Mouse (Mus musculus) forebrain, embryonic 13.5 days (tissue): ENCODE measurements around the gene Capzb. TPM values are rescaled to one million over a fixed set of nuclear protein-coding genes. Genes with fewer than 3 reads are reported as not detected.

Experiments used
- ATAC-seq: fragments of 200-750 bp; cut with Nextera tagmentation; 2 replicates; pipeline ENCODE4 v1.8.0; 2017
- H3K27ac ChIP-seq: fragments of 300-500 bp; sonication (generic); 2 replicates; pipeline ENCODE4 v1.5.1; 2015; ENCODE audit warnings: inconsistent platforms, mild to moderate bottlenecking, moderate library complexity
- H3K27me3 ChIP-seq: fragments of 300-500 bp; sonication (generic); 2 replicates; pipeline ENCODE4 v1.6.1; 2015; ENCODE audit warnings: mild to moderate bottlenecking, inconsistent platforms
- H3K36me3 ChIP-seq: fragments of 300-500 bp; sonication (generic); 2 replicates; pipeline ENCODE4 v1.6.1; 2015; ENCODE audit warnings: mild to moderate bottlenecking, inconsistent platforms; ENCODE audit not compliant: poor library complexity, severe bottlenecking
- H3K4me1 ChIP-seq: fragments of 300-500 bp; sonication (generic); 2 replicates; pipeline ENCODE4 v1.6.1; 2015; ENCODE audit warnings: inconsistent platforms
- H3K4me2 ChIP-seq: fragments of 300-500 bp; sonication (generic); 2 replicates; pipeline ENCODE4 v1.6.1; 2015; ENCODE audit warnings: inconsistent platforms, mild to moderate bottlenecking, moderate library complexity
- H3K4me3 ChIP-seq: fragments of 300-500 bp; sonication (generic); 2 replicates; pipeline ENCODE4 v1.5.1; 2015; ENCODE audit warnings: mild to moderate bottlenecking, inconsistent platforms
- H3K9ac ChIP-seq: fragments of 300-500 bp; sonication (generic); 2 replicates; pipeline ENCODE4 v1.6.1; 2015; ENCODE audit warnings: mild to moderate bottlenecking, inconsistent platforms
- H3K9me3 ChIP-seq: fragments of 300-500 bp; sonication (generic); replicated peaks from 2 replicates; pipeline ENCODE4 v1.6.1; 2016; ENCODE audit warnings: inconsistent platforms
- WGBS: fragments of 180-500 bp; shearing (Covaris S2); methylation state at CpG from one replicate; pipeline ENCODE4 v1.1.7; 2015; 5-methylcytosine and 5-hydroxymethylcytosine counted together
- polyA plus RNA-seq: library from polyadenylated mRNA; unstranded; fragments of >200 nt; fragmentation: Nextera tagmentation; extraction: Ambion mirVana; gene quantifications from 2 replicates; pipeline ENCODE4 v1.2.1, GENCODE M21; 2015

Gene Capzb
- polyA plus RNA-seq, 1 experiment from 2014 or later, result 309 TPM

DNA sequence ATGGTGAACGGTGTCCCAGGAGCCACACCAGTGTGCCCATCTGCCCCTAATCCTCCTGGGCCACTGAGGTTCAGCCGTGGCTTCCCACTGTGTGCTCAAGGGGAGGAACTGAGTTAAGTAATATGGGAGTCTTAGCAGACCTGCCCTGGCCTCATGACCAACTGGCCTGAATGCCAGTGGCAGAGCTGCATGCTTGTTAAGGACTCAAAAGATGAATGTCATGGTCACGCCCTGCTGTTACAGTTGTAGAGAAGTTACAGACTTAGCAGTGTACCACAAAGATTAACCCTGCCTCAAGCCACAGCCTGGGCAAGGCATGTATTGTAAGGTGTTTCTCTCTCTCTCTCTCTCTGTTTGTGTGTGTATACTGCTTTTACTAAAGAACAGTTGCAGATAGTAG, 25.8 kb downstream of the Capzb start:
- no peak overlapping the region for H3K4me3 ChIP-seq
- H3K9me3 ChIP-seq, result no peaks in the 10 kb centered on the region
- H3K27ac ChIP-seq, result no peak overlapping the region
- 0 out of 2 replicates have a peak, but pooled peaks cover 3% of the 10 kb centered on the region for H3K4me1 ChIP-seq
- no peaks in the 10 kb centered on the region for H3K27me3 ChIP-seq
- no peak for ATAC-seq
- no peak overlapping the region for H3K9ac ChIP-seq
- no peak overlapping the region for H3K4me2 ChIP-seq
- peaks cover 14% of the 10 kb centered on the region; the same call in 1 of the 2 replicates for H3K36me3 ChIP-seq
- WGBS, result 89% methylated on average over 3 of the region's 3 CpGs

GRCm38 (mm10) chr4:139219656-139220055, 27.0 kb downstream of the Capzb start:
- Histone ChIP-seq H3K27ac (no peak overlapping the region), H3K9me3 (no peaks in the 10 kb centered on the region), H3K9ac (no peak overlapping the region), H3K27me3 (no peaks in the 10 kb centered on the region), H3K4me2 (no peak overlapping the region), H3K4me1 (no peaks in the 10 kb centered on the region), H3K4me3 (no peak overlapping the region), H3K36me3 (peaks cover 14% of the 10 kb centered on the region; the same call in 1 of the 2 replicates)
- 87% methylated on average over 4 of the region's 4 CpGs for WGBS
- no peak for ATAC-seq

GRCm38 (mm10) chr4:139220978-139221377, 28.3 kb downstream of the Capzb start:
- WGBS, result 94% methylated on average over 4 of the region's 4 CpGs
- no peak overlapping the region for H3K4me3 ChIP-seq
- H3K27me3 ChIP-seq, result no peaks in the 10 kb centered on the region
- no peak overlapping the region for H3K27ac ChIP-seq
- no peak overlapping the region for H3K4me2 ChIP-seq
- H3K4me1 ChIP-seq, result no peaks in the 10 kb centered on the region
- no peak for ATAC-seq
- no peaks in the 10 kb centered on the region for H3K9me3 ChIP-seq
- peaks cover 18% of the 10 kb centered on the region for H3K36me3 ChIP-seq
- H3K9ac ChIP-seq, result no peak overlapping the region

DNA sequence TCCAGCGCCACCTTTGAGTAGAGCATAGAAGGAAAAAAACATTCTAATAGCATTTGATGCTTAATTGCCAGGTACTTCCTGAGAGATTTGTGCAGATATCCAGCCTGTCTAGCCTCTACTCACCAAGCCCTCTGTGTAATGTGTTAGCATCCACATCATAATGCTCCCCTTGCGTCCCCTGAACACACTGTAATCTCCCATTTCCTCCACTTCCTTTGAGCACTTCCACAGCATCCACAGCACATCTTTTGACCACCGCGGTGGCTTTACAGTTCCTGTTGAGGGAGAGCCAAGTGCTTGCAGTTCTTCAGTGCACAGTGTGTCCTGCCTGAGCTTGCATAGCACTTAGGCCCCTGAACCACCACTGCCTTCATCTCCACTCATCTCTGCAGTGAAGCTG, 29.1 kb downstream of the Capzb start:
- Histone ChIP-seq H3K27ac (no peak overlapping the region), H3K4me2 (no peak overlapping the region), H3K4me1 (no peaks in the 10 kb centered on the region), H3K36me3 (peaks cover 20% of the 10 kb centered on the region), H3K4me3 (no peak overlapping the region), H3K9ac (no peak overlapping the region), H3K27me3 (no peaks in the 10 kb centered on the region), H3K9me3 (no peaks in the 10 kb centered on the region)
- 95% methylated on average over 4 of the region's 4 CpGs for WGBS
- ATAC-seq, result no peak

DNA sequence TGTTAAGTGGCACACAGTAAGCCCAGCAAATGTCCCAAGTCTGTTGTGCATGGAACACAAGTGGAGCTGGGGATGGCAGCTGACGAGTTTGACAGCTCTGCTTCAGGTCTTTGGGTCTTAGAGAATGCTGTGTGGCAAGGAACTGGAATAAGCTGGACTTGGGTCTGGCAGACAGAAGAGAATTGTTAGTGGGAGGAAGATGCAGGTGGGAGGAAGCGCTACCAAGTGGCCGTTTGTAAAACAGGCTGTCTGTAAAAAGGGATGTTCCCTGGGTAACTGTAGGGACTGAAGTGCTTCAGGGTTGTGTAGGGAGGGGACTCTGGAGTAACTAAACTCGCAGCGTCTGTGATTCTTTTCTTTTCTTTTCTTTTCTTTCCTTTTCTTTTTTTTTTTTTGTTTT, 32.4 kb downstream of the Capzb start:
- 74% methylated on average over 5 of the region's 5 CpGs for WGBS
- Histone ChIP-seq H3K4me3 (no peak overlapping the region), H3K9ac (no peak overlapping the region), H3K27me3 (no peaks in the 10 kb centered on the region), H3K27ac (no peak overlapping the region), H3K36me3 (peaks cover 7% of the 10 kb centered on the region), H3K9me3 (no peaks in the 10 kb centered on the region), H3K4me1 (peaks cover 1% of the 10 kb centered on the region), H3K4me2 (no peak overlapping the region)
- ATAC-seq, result no peak

GRCm38 (mm10) chr4:139225944-139226343, 33.2 kb downstream of the Capzb start:
- H3K9ac ChIP-seq, result no peak overlapping the region
- peaks cover 7% of the 10 kb centered on the region for H3K36me3 ChIP-seq
- H3K9me3 ChIP-seq, result no peaks in the 10 kb centered on the region
- peaks cover 9% of the 10 kb centered on the region for H3K4me1 ChIP-seq
- no peaks in the 10 kb centered on the region for H3K27me3 ChIP-seq
- no peak for ATAC-seq
- no peak overlapping the region for H3K4me3 ChIP-seq
- 95% methylated on average over 4 of the region's 4 CpGs for WGBS
- H3K27ac ChIP-seq, result no peak overlapping the region
- H3K4me2 ChIP-seq, result no peak overlapping the region

DNA sequence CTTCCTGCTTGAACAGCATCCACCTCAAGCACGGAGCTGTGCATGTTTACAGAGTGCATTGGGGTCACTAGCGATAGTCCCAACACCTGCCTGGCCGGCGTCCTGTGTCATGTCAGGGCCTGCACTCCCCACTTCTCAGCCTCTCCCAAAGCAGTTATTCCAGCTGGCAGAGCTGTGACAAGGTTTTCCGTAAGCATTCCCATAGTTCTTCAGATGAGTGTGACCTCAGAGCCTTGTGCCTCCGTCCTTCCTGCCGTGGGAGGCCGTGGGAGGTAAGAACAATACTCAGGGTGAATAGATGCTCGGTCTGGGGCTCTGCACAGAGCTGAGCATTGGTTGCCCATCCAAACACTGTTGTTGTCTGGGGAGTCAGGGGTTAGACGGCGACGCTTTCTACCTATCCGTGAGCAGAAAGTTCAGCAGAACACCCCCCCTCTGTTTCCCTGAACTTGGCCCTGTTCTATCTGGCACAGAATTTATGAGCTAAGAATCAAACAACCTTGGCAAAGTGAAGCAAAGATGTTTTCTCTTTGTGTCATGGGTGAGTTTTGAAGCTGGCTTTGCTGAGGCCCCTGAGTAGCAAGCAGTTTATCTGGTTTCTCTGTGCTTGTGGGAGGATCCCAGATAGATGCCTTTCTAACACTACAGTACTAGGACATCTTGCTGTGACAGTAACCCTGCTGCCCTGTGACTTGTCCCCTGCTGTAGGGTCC, 34.0 kb downstream of the Capzb start:
- H3K9ac ChIP-seq, result no peak overlapping the region
- WGBS, result 89% methylated on average over 13 of the region's 13 CpGs
- H3K27ac ChIP-seq, result no peak overlapping the region
- no peak for ATAC-seq
- peaks cover 7% of the 10 kb centered on the region for H3K36me3 ChIP-seq
- no peak overlapping the region for H3K4me2 ChIP-seq
- peaks cover 13% of the 10 kb centered on the region for H3K4me1 ChIP-seq
- no peak overlapping the region for H3K4me3 ChIP-seq
- H3K9me3 ChIP-seq, result no peaks in the 10 kb centered on the region
- H3K27me3 ChIP-seq, result no peaks in the 10 kb centered on the region

GRCm38 (mm10) chr4:139227923-139228322, 35.2 kb downstream of the Capzb start:
- Histone ChIP-seq H3K9me3 (no peaks in the 10 kb centered on the region), H3K36me3 (peaks cover 7% of the 10 kb centered on the region), H3K4me3 (no peak overlapping the region), H3K27me3 (no peaks in the 10 kb centered on the region), H3K4me1 (peaks cover 24% of the 10 kb centered on the region), H3K4me2 (no peak overlapping the region), H3K9ac (no peak overlapping the region), H3K27ac (no peak overlapping the region)
- WGBS, result 91% methylated on average over 7 of the region's 7 CpGs
- ATAC-seq, result no peak

DNA sequence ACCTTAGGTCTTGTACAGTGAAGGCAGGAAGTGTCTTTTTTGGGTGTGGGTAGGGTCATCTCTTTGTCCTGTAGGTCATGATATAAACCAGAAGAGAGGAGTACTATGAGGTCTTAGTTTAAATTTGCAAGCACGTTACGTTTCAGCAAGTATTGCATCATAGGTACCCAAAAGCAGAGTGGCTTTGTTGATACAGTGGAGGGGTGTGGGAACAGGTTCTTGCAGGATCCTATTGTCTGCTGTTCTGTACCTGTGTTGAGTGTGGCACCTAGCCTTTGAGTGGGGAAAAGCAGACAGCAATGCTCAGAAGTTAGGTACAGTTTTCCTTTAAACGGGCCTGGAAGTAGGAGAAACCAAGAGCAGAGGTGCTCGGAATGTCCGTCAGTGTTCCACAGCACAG, 36.6 kb downstream of the Capzb start:
- Histone ChIP-seq H3K36me3 (peaks cover 7% of the 10 kb centered on the region), H3K27me3 (no peaks in the 10 kb centered on the region), H3K4me1 (peaks cover 24% of the 10 kb centered on the region), H3K4me3 (no peak overlapping the region), H3K27ac (no peak overlapping the region), H3K4me2 (no peak overlapping the region), H3K9me3 (no peaks in the 10 kb centered on the region), H3K9ac (no peak overlapping the region)
- 94% methylated on average over 5 of the region's 5 CpGs for WGBS
- no peak for ATAC-seq

GRCm38 (mm10) chr4:139230376-139231120, 37.8 kb downstream of the Capzb start:
- no peak overlapping the region for H3K9ac ChIP-seq
- no peak overlapping the region for H3K4me2 ChIP-seq
- no peaks in the 10 kb centered on the region for H3K27me3 ChIP-seq
- H3K4me3 ChIP-seq, result no peak overlapping the region
- ATAC-seq, result no peak
- 0 out of 2 replicates have a peak overlapping the region, but pooled peaks have one; percentile 10 for H3K27ac ChIP-seq
- no peaks in the 10 kb centered on the region for H3K9me3 ChIP-seq
- WGBS, result 63% methylated on average over 11 of the region's 11 CpGs
- peaks cover 7% of the 10 kb centered on the region for H3K36me3 ChIP-seq
- peaks cover 24% of the 10 kb centered on the region for H3K4me1 ChIP-seq

GRCm38 (mm10) chr4:139231163-139231562, 38.5 kb downstream of the Capzb start:
- Histone ChIP-seq H3K36me3 (peaks cover under 1% of the 10 kb centered on the region), H3K4me3 (no peak overlapping the region), H3K4me2 (no peak overlapping the region), H3K9me3 (no peaks in the 10 kb centered on the region), H3K9ac (no peak overlapping the region), H3K27me3 (no peaks in the 10 kb centered on the region), H3K27ac (0 out of 2 replicates have a peak overlapping the region, but pooled peaks have one; percentile 10), H3K4me1 (peaks cover 24% of the 10 kb centered on the region)
- ATAC-seq, result no peak
- 92% methylated on average over 8 of the region's 8 CpGs for WGBS

DNA sequence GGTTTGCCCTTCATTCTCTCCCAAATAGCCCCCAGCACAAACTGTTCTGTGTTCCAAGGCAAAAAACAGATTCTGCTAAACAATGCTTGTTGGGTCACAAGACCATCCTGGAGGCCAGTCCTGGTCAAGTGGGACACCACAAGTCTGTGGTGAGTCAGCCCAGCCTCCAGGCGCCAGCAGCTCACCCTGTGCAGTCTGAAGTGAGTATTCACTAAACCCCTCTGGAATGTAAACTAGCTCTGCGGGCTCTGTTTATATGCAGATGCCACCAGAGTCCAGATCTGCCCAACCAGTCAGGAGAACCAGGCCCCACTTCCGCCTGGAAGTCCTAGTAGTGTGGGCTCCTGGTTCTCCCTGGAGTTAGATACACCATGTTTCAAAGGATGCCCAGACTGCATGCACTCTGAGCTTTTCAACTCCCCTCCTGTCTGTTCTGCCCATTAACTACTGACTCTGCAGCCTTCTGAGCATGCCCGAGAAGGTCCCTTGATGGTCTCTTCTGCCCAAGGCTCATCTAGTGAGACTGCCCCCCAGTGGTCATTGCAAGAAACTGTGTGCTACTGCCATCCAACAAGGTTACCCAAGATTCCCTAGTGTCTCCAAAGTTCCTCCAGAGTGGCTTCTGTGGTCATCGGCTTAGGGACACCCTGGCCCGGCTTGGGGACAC, 39.9 kb downstream of the Capzb start:
- 50% methylated on average over 6 of the region's 6 CpGs for WGBS

More for the DNA sequence above, 39.9 kb downstream of the Capzb start:
- Histone ChIP-seq H3K4me3 (no peak overlapping the region), H3K27me3 (no peaks in the 10 kb centered on the region), H3K9ac (no peak overlapping the region), H3K36me3 (no peaks in the 10 kb centered on the region), H3K4me2 (no peak overlapping the region), H3K9me3 (no peaks in the 10 kb centered on the region), H3K27ac (no peak overlapping the region), H3K4me1 (peaks cover 24% of the 10 kb centered on the region)
- no peak for ATAC-seq
